Mouse (Mus musculus): ENCODE measurements around the gene Clip3. TPM values are rescaled to one million over a fixed set of nuclear protein-coding genes. Genes with fewer than 3 reads are reported as not detected.

Clip3 gene
- total RNA-seq, 2 experiments from 2014 or later, result 572 to 600 TPM

GRCm38 (mm10) chr7:30324300-30324944 is 32.9 kb downstream of the Clip3 start:
- DNase-seq (ENCODE audit: low spot score in 2 of 2), result no peak

GRCm38 (mm10) chr7:30325364-30325763 is 33.8 kb downstream of the Clip3 start:
- DNase-seq (ENCODE audit: low spot score in 2 of 2), result peak in 1 of 2 experiments; percentile 49

- DNase-seq (ENCODE audit: low spot score in 2 of 2), result no peak
These were observed 34.9 kb downstream of the Clip3 start for GRCm38 (mm10) chr7:30326427-30326826.

GRCm38 (mm10) chr7:30327140-30327539 is 35.6 kb downstream of the Clip3 start:
- DNase-seq (ENCODE audit: low spot score in 2 of 2), result no peak

- no peak for DNase-seq (ENCODE audit: low spot score in 2 of 2)
These were observed 36.9 kb downstream of the Clip3 start for GRCm38 (mm10) chr7:30328379-30328778.

GRCm38 (mm10) chr7:30331887-30332286 is 40.4 kb downstream of the Clip3 start:
- peak; percentile 84 to 87 for DNase-seq (ENCODE audit: low spot score in 2 of 2)

GRCm38 (mm10) chr7:30332622-30333259 is 41.2 kb downstream of the Clip3 start:
- no peak for DNase-seq (ENCODE audit: low spot score in 2 of 2)

- peak; percentile 59 to 76 for DNase-seq (ENCODE audit: low spot score in 2 of 2)
These were observed 41.9 kb downstream of the Clip3 start for GRCm38 (mm10) chr7:30333436-30333835.

GRCm38 (mm10) chr7:30334563-30334962 is 43.0 kb downstream of the Clip3 start:
- DNase-seq (ENCODE audit: low spot score in 2 of 2), result no peak

GRCm38 (mm10) chr7:30335688-30336087 is 44.2 kb downstream of the Clip3 start:
- DNase-seq (ENCODE audit: low spot score in 2 of 2), result peak; percentile 57 to 63

- peak; percentile 93 for DNase-seq (ENCODE audit: low spot score in 2 of 2)
These were observed 44.9 kb downstream of the Clip3 start for GRCm38 (mm10) chr7:30336384-30336783.

GRCm38 (mm10) chr7:30339432-30340109 is 48.0 kb downstream of the Clip3 start:
- peak in 1 of 2 experiments; percentile 45 for DNase-seq (ENCODE audit: low spot score in 2 of 2)

GRCm38 (mm10) chr7:30346635-30347379 is 55.3 kb downstream of the Clip3 start:
- DNase-seq (ENCODE audit: low spot score in 2 of 2), result peak; percentile 41 to 50

- DNase-seq (ENCODE audit: low spot score in 2 of 2), result peak; percentile 65 to 81
These were observed 56.3 kb downstream of the Clip3 start for GRCm38 (mm10) chr7:30347828-30348227.

GRCm38 (mm10) chr7:30353279-30353822 is 61.8 kb downstream of the Clip3 start:
- peak; percentile 84 to 86 for DNase-seq (ENCODE audit: low spot score in 2 of 2)

GRCm38 (mm10) chr7:30354059-30354458 is 62.5 kb downstream of the Clip3 start:
- DNase-seq (ENCODE audit: low spot score in 2 of 2), result no peak

Other genes with a start within 250 kb of the Clip3 start
- gene Zfp14, start 240.3 kb upstream of the Clip3 start, total RNA-seq (2021), result 1 to 10 TPM; 8.5 to 8.7 TPM
- 1 to 10 TPM; 3.2 to 4.1 TPM for gene Zfp82, start 218.8 kb upstream of the Clip3 start, total RNA-seq (2021)
- 1 to 10 TPM in 1 of 2 experiments, not detected in 1; 2.2 TPM for gene Gm26920, start 201.3 kb upstream of the Clip3 start, total RNA-seq (2021)
- gene Zfp566, start 201.2 kb upstream of the Clip3 start, total RNA-seq (2021), result 10 to 100 TPM; 10.3 to 13.1 TPM
- gene Zfp260, start 197.0 kb upstream of the Clip3 start, total RNA-seq (2021), result 10 to 100 TPM; 54.7 to 62.8 TPM
- gene Zfp382, start 169.8 kb upstream of the Clip3 start, total RNA-seq (2021), result 10 to 100 TPM; 28.0 to 32.8 TPM
- 10 to 100 TPM; 52.7 to 56.3 TPM for gene Zfp146, start 122.0 kb upstream of the Clip3 start, total RNA-seq (2021)
- 1 to 10 TPM; 5.3 to 5.6 TPM for gene Cox7a1, start 107.6 kb upstream of the Clip3 start, total RNA-seq (2021)
- gene Capns1, start 92.9 kb upstream of the Clip3 start, total RNA-seq (2021), result 100 to 1,000 TPM; 215 to 229 TPM
- 10 to 100 TPM; 57.5 to 71.1 TPM for gene Polr2i, start 59.8 kb upstream of the Clip3 start, total RNA-seq (2021)
- gene Tbcb, start 59.5 kb upstream of the Clip3 start, total RNA-seq (2021), result 100 to 1,000 TPM; 157 to 171 TPM
- gene Ovol3, start 56.0 kb upstream of the Clip3 start, total RNA-seq (2021), result not detected
- gene Thap8, start 11.6 kb upstream of the Clip3 start, total RNA-seq (2021), result under 1 TPM in 1 of 2 experiments, not detected in 1; 0.27 TPM
- gene Wdr62, start 11.3 kb upstream of the Clip3 start, total RNA-seq (2021), result 1 to 10 TPM; 2.5 to 4.5 TPM
- 10 to 100 TPM; 41.6 to 45.5 TPM for gene Alkbh6, start 17.0 kb downstream of the Clip3 start, total RNA-seq (2021)
- gene Syne4, start 23.1 kb downstream of the Clip3 start, total RNA-seq (2021), result 1 to 10 TPM; 3.2 to 6.4 TPM
- gene E130208F15Rik, start 30.0 kb downstream of the Clip3 start, total RNA-seq (2021), result under 1 TPM; 0.48 to 0.69 TPM
- gene Sdhaf1, start 32.2 kb downstream of the Clip3 start, total RNA-seq (2021), result 1 to 10 TPM; 7.8 to 9.4 TPM
- gene Lrfn3, start 71.0 kb downstream of the Clip3 start, total RNA-seq (2021), result 10 to 100 TPM; 42.8 to 43.6 TPM
- 10 to 100 TPM; 21.9 to 24.0 TPM for gene Tyrobp, start 122.0 kb downstream of the Clip3 start, total RNA-seq (2021)
- gene Hcst, start 128.1 kb downstream of the Clip3 start, total RNA-seq (2021), result 1 to 10 TPM in 1 of 2 experiments, under 1 TPM in 1; 0.91 to 1.8 TPM
- 1 to 10 TPM; 2.2 to 3.0 TPM for gene Nfkbid, start 130.0 kb downstream of the Clip3 start, total RNA-seq (2021)
- gene Aplp1, start 153.8 kb downstream of the Clip3 start, total RNA-seq (2021), result 100 to 1,000 TPM; 831 to 849 TPM
- gene Kirrel2, start 166.0 kb downstream of the Clip3 start, total RNA-seq (2021), result 1 to 10 TPM; 3.9 to 5.3 TPM
- gene Nphs1, start 166.6 kb downstream of the Clip3 start, total RNA-seq (2021), result under 1 TPM; 0.55 to 0.62 TPM
- gene Prodh2, start 201.9 kb downstream of the Clip3 start, total RNA-seq (2021), result under 1 TPM in 1 of 2 experiments, not detected in 1; 0.69 TPM
- 100 to 1,000 TPM; 218 to 232 TPM for gene Arhgap33, start 243.3 kb downstream of the Clip3 start, total RNA-seq (2021)